In genomic region chr19:31811371-31811770, GRCm38 (mm10) we compare ENCODE assay signal across 10 mouse cellular contexts. TPM values are rescaled to one million over a fixed set of nuclear protein-coding genes. Genes with fewer than 3 reads are reported as not detected.
DNase-seq lines count a peak whose midpoint lies in the region; ATAC-seq and TF ChIP-seq lines count a peak whose summit lies in the region.
"Had no signal": no experiment of that assay in that cellular context is flagged by ENCODE, and none has a peak within 500 bp of the region (broad histone marks: within the 10 kb centered on the region; RNA-seq: fewer than 3 reads in every experiment).

No protein-coding gene starts in this region.

- no peaks in the 10 kb centered on the region for H3K4me1 ChIP-seq in liver, postnatal 0 days (ENCODE audit: insufficient read depth)
- H3K4me1 ChIP-seq in liver, embryonic 12.5 days: no peaks in the 10 kb centered on the region
- H3K4me1 ChIP-seq: neural tube, embryonic 15.5 days had no signal

- no peak overlapping the region for H3K4me3 ChIP-seq in gastrocnemius, adult 2 months
- H3K4me3 ChIP-seq in liver, postnatal 0 days (ENCODE audit: low read depth, low read length): no peak overlapping the region
- no peak overlapping the region for H3K4me3 ChIP-seq in liver, embryonic 12.5 days
- H3K4me3 ChIP-seq: neural tube, embryonic 15.5 days had no signal

- no peaks in the 10 kb centered on the region for H3K9me3 ChIP-seq in liver, postnatal 0 days (ENCODE audit: low read length)
- no peaks in the 10 kb centered on the region for H3K9me3 ChIP-seq in liver, embryonic 12.5 days (replicated peaks)
- H3K9me3 ChIP-seq: neural tube, embryonic 15.5 days had no signal

- 28% methylated on average over 5 of the region's 5 CpGs for WGBS in liver, postnatal 0 days (ENCODE audit: insufficient replicate concordance)
- 26% methylated on average over 5 of the region's 5 CpGs for WGBS in liver, embryonic 12.5 days (ENCODE audit: insufficient replicate concordance)

- no peak for TF ChIP-seq EP300 in liver, postnatal 0 days (IDR thresholded peaks at IDR 0.05; ENCODE audit: low read depth)

- ATAC-seq in liver, postnatal 0 days: no peak
- no peak for ATAC-seq in liver, embryonic 12.5 days
- no peak for ATAC-seq in cerebellum, adult (ENCODE audit: insufficient number of reproducible peaks, low FRiP score, low TSS enrichment)

- H3K36me3 ChIP-seq in liver, postnatal 0 days (replicated peaks; ENCODE audit: insufficient read depth, low read length): no peaks in the 10 kb centered on the region
- no peaks in the 10 kb centered on the region for H3K36me3 ChIP-seq in liver, embryonic 12.5 days
- H3K36me3 ChIP-seq: neural tube, embryonic 15.5 days had no signal

- TF ChIP-seq CTCF in gastrocnemius, adult 2 months (IDR thresholded peaks at IDR 0.05): peak; percentile 59
- peak; percentile 53 for TF ChIP-seq CTCF in liver, postnatal 0 days (IDR thresholded peaks at IDR 0.05; ENCODE audit: low read depth)

- no peaks in the 10 kb centered on the region for H3K27me3 ChIP-seq in liver, postnatal 0 days (ENCODE audit: insufficient read depth, low read length)
- no peaks in the 10 kb centered on the region for H3K27me3 ChIP-seq in liver, embryonic 12.5 days (replicated peaks)
- H3K27me3 ChIP-seq: neural tube, embryonic 15.5 days had no signal

- no peak overlapping the region for H3K4me2 ChIP-seq in liver, postnatal 0 days (ENCODE audit: low read depth, low read length)
- H3K4me2 ChIP-seq in liver, embryonic 12.5 days: no peak overlapping the region
- H3K4me2 ChIP-seq: neural tube, embryonic 15.5 days had no signal

- DNase-seq in gastrocnemius, adult 2 months: no peak
- DNase-seq in gastrocnemius, postnatal 25 days: no peak
- no peak for DNase-seq in liver, postnatal 0 days
- peak; percentile 70 for DNase-seq in ZHBTc4 (ENCODE audit: low read depth, low spot score)
- peak; percentile 31 for DNase-seq in lung, postnatal 10 days
- DNase-seq in MN1 (ENCODE audit: low spot score): no peak

- intact Hi-C loops in gastrocnemius, adult 2 months (cut with DNase I): no loop called here

- H3K27ac ChIP-seq in gastrocnemius, adult 2 months: no peak overlapping the region
- H3K27ac ChIP-seq in liver, postnatal 0 days (ENCODE audit: low read depth): no peak overlapping the region
- no peak overlapping the region for H3K27ac ChIP-seq in liver, embryonic 12.5 days
- H3K27ac ChIP-seq: neural tube, embryonic 15.5 days had no signal

- H3K9ac ChIP-seq in liver, postnatal 0 days (replicated peaks): no peak overlapping the region
- no peak overlapping the region for H3K9ac ChIP-seq in liver, embryonic 12.5 days
- H3K9ac ChIP-seq: neural tube, embryonic 15.5 days had no signal

RNA-seq across cellular contexts. Expression of gene Prkg1, which starts 46.5 kb away (rescaled TPM):
- 10 to 100 TPM; 22.5 to 37.7 TPM for total RNA-seq in gastrocnemius, adult 2 months (2021)
- 10 to 100 TPM; 28.2 to 36.5 TPM for total RNA-seq in gastrocnemius, postnatal 25 days (2021)
- polyA plus RNA-seq in liver, postnatal 0 days (2015; fragmentation: Nextera tagmentation; extraction: Ambion mirVana): 0.69 and 0.74 TPM in 2 replicates
- 1.4 and 1.6 TPM in 2 replicates for polyA plus RNA-seq in liver, embryonic 12.5 days (2016; fragmentation: Nextera tagmentation; extraction: Ambion mirVana)

RNA-seq across cellular contexts. Expression of gene A1cf, which starts 57.2 kb away (rescaled TPM):
- not detected for total RNA-seq in gastrocnemius, adult 2 months (2021)
- total RNA-seq in gastrocnemius, postnatal 25 days (2021): not detected
- polyA plus RNA-seq in liver, postnatal 0 days (2015; fragmentation: Nextera tagmentation; extraction: Ambion mirVana): 8.8 and 11.5 TPM in 2 replicates
- 8.0 and 8.6 TPM in 2 replicates for polyA plus RNA-seq in liver, embryonic 12.5 days (2016; fragmentation: Nextera tagmentation; extraction: Ambion mirVana)
- total RNA-seq: granulocyte monocyte progenitor cell, adult 5-6 weeks had no signal
- polyA plus RNA-seq: neural tube, embryonic 15.5 days had no signal

Comparison
In these comparisons a context has a peak if more than half of its experiments do, and no peak if none do; other contexts are left out.
1. DNase-seq: peak in ZHBTc4 (single experiment) and lung, postnatal 10 days (single experiment); none in gastrocnemius, adult 2 months (single experiment), gastrocnemius, postnatal 25 days (single experiment), liver, postnatal 0 days (single experiment) and MN1 (single experiment).